Mouse (Mus musculus) megakaryocyte-erythroid progenitor cell, adult 5-6 weeks (primary cell): Measurements from ENCODE around the gene Gm2696. TPM values are rescaled to one million over a fixed set of nuclear protein-coding genes. Genes with fewer than 3 reads are reported as not detected.

Experiments used
- ATAC-seq: replicated peaks from 2 replicates; pipeline ENCODE4 v1.8.0; 2016; ENCODE audit warnings: mild to moderate bottlenecking, inconsistent platforms; ENCODE audit not compliant: severe bottlenecking, poor library complexity, low FRiP score, low TSS enrichment
- total RNA-seq, 2 experiments: library from RNA; stranded (forward) in 1 of 2; stranded (reverse) in 1 of 2; fragments of 200-1000, 215-1000 nt in 1 of 2; fragments of >200 nt in 1 of 2; fragmentation: Nextera tagmentation in 1 of 2; gene quantifications; 2 replicates each; pipeline ENCODE4 v1.2.3; 2014 to 2017

Gene Gm2696
- total RNA-seq, 2 experiments from 2014 or later: not detected

DNA sequence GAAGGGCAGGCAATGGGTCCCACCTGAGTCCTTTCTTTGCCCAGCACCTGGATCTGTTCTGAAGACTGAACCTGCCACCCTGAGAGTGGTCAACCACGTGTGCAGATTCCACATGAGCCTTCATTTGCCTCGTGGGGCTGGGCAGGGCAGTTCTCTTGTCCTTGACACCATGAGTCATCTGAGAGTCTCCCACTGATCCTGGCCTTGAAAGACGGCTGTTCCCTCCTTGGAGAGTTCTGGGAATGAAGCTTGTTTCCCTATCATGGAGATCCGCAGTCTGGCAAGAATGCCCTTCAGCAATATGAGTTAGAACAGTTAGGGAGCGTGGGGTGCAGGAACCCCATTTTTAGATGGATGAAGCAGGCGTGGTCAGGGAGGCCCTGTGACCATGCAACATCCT lies 24.5 kb downstream of the Gm2696 start:
- ATAC-seq: no peak

DNA sequence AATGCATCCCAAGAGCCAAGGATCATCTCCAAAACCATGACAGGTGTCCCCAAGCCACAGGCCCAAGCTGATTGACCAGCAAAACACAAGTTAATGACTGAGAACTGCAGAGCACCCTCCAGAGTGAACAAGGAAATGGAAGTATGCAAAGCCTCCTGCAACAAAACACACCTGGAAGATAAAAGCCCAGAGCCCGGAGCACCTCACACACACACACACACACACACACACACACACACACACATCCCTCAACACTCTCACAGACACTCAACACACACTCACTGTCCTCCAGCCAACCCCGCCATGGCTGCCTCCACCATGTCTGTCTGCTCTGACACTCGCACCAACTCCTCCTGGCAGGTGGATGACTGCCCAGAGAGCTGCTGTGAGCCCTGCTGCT lies 32.0 kb downstream of the Gm2696 start, which contains the start of gene Gm36176:
Gene Gm36176, plus strand, starts transcription at position 301 of the 400 bp plus-strand sequence.
- no peak for ATAC-seq

DNA sequence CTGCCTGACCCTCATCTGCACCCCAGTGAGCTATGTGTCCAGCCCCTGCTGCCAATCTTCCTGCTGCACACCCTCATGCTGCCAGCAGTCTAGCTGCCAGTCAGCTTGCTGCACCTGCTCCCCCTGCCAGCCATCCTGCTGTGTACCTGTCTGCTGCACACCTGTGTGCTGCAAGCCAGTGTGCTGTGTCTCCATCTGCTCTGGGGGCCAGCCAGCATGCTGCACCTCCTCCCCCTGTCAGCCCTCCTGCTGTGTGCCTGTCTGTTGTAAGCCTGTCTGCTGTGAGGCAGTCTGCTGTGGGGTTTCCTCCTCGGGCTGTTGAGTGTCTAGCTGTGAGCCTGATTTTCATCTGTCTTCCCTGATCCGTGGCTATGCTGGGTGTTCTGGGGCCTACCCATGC lies 32.5 kb downstream of the Gm2696 start:
- no peak for ATAC-seq

DNA sequence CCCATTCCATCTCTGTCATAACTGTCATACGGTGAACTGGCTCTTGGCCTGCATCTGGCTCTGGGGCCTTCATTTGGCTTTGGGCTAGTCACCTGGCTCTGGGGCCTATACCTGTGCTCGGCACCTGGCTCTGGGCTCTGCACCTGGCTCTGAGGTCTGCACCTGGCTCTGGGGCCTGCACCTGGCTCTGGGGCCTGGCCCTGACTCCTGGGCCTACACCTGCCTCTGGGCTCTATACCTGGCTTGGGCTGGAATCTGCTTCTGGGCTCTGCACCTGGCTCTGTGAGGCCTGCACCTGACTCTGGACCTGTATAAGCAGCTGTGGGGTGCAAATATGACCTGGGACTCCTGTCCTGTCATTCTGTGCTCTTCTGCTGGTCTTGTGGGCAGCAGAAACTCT lies 33.1 kb downstream of the Gm2696 start:
- ATAC-seq: no peak

DNA sequence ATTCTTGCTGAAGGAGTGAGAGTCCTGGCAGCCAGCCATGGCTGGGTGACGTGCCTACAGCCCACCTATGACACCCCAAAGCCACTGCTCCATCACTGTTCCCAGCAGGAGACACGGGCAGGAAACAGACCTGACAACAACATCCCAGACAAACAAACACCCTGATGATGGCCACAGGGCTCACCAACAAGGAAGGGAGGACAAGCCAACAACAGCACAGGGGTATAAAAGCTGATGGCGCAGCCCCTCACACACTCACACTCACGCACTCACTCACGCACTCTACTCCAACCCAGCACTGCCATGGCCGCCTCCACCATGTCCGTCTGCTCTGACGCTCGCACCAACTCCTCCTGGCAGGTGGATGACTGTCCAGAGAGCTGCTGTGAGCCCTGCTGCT lies 38.1 kb downstream of the Gm2696 start, which contains the start of gene Gm10318:
Gene Gm10318, plus strand, starts transcription at position 301 of the 400 bp plus-strand sequence.
- ATAC-seq: no peak

DNA sequence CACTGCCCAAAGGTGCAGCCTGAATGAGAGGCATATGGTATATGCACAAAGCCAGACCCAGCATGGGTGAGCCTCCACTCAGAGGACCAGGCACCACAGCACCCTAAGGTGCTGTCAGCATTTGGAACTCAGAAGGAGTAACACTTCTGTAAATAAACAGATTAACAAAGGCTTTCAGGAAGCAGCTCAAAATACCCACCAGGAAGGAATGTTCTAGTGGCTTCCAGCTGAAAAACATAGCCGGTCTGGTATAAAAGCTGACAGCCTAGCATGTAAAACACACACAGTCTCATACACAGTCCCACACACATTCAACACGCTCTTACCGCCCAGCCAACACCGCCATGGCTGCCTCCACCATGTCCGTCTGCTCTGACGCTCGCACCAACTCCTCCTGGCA lies 47.2 kb downstream of the Gm2696 start, which contains the start of gene Gm3285:
Gene Gm3285, plus strand, starts transcription at position 301 of the 400 bp plus-strand sequence.
- no peak for ATAC-seq

DNA sequence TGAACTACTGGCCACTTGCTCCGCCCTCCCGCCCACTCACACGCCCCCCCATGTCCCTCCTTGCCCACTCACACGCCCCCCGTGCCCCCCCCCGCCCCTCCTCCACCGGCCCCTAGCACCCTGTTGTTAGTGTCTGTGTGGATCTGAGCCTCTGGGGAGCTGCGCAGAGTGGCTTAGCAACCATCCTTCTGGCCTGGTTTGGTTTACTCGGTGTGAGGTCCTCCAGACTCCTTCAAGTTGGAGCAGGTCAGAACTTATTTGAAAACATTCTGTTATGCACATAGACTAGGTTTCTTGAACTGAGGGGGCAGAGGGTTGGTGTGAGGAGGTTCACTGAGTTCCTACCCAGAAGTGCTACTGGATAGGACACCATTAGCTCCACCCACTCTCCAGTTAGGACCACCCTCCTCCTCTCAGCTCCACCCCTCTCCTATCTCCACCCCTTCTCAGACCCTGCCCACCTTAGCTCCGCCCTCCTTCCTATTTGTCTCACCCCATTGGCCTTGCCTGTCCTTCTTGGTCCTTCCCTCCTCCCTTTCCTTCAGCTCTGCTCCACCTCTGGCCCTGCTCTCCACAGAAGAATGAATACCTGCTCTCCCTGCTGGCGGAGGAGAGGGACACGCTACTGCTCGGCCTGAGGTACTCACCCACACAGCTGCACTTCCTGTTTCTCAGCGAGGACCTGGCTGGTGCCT lies 49.7 kb downstream of the Gm2696 start:
- peak; percentile 99 for ATAC-seq

DNA sequence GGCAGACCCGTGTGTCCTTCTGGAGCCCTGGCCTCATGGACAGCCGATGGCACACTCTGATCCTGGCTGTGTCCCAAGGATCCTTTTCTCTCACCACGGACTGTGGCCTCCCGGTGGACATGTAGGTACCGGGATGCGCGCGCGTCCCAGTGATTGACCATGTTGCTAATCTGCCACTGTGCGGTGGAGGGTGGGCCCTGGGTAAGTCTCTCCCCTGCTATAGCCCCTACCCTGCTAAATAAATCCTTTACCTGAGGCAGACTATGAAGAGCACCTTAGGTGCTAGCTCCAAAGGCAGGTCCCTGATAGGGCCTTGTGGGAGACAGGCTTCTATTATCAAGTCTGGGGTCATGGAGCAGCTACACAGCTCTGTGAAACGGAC lies 50.3 kb downstream of the Gm2696 start:
- no peak for ATAC-seq

DNA sequence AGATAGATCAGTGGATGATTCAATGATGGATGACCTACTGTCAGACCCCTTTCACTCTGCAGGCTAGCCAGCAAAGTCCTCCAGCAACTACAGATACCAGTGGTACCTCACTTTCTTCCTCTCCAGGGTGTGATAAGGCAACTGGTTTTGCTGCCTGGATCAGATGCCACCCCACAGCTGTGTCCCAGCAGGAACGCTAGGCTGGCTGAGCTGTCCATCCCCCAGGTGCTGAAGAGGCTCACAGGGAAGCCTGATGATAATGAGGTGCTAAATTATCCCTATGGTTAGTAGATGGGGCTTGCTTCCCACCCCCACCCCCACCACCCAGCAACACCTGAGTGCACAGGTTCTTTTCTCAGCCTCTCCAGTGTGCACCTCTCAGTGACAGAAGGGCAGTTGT lies 53.1 kb downstream of the Gm2696 start:
- ATAC-seq: no peak

DNA sequence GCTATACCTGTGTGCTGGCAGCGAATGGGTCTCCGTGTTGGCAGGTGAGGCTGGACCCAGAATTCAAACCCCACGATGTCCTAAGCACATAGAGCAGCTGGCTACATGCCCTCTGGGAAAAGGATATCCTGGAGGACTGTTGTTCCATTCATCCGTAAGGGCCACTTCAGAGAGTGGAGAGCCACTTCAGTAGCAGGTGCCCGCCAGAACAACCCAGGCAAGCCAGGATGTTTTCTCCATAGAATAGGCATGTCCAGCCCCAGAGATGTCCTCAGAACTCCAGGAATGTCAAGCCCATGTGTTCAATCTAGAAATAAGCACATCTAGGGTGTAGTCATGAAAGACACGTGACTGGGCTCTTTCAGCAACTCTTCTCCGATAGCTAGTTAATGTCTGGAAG lies 55.2 kb downstream of the Gm2696 start:
- no peak for ATAC-seq

DNA sequence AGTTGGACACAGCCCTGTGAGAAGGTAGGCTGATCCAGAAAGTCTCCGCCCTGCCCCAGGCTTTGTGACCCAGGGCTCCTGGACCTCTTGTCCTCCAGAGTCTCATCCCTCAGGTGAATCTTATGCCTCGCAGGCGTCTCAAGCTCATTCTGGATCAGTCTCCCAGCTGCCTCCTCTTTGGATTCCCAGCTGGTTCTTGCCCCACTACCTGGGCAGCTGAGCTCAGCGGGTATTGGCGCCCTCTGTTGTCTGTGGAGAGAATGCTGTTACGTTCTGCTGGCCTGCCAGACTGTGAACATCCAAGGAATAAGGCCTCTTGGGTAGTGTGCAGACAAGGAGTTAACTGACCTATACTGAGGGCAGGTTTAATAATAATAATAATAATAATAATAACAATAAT lies 64.5 kb downstream of the Gm2696 start:
- no peak for ATAC-seq

DNA sequence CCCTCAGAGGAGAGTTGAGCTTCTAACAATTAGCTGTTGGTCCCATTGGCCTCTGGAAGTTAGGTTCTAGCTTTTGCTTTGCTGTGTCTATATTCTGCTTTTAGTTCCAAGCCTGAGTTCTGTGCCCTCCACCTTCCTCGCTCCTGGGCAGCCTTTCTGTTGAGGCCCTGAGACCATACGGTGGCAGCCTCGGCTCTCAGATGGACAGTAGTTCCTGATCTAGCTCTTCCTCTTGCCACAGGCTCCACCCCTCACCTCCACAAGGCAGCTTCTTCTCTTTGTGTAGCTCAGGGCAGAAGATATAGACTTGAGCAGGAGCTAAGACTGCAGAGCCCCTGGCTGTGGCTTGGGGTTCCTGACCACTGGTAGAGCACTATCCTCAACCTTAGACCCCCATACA lies 65.8 kb downstream of the Gm2696 start:
- ATAC-seq: no peak

DNA sequence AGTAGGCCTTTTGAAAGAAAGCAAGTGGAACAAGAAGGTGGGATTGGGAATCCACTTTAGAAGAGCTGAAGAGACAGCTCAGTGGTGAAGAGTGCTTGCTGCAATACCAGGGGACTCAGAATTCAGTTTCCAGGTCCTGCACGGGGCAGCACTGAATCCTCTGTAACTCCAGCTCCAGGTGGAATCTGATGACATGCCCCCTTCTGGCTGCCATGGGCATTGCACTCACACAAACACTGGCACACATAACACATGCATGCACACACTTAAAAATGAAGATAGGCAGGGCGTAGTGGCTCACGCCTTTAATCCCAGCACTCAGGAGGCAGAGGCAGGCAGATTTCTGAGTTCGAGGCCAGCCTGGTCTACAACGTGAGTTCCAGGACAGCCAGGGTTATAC lies 68.1 kb downstream of the Gm2696 start:
- no peak for ATAC-seq

Other genes with a start within 250 kb of the Gm2696 start
Only the 30 nearest of the 33 such genes appear.
- gene Sumo3, start 208.6 kb upstream of the Gm2696 start, total RNA-seq (2014; fragmentation: Nextera tagmentation): 71.3 and 81.0 TPM in 2 replicates
- gene Sumo3, start 208.6 kb upstream of the Gm2696 start, total RNA-seq (2017): 150 and 265 TPM in 2 replicates
- gene Gm49325, start 208.5 kb upstream of the Gm2696 start, total RNA-seq (2014; fragmentation: Nextera tagmentation): not detected in 2 replicates
- not detected in 2 replicates for gene Gm49325, start 208.5 kb upstream of the Gm2696 start, total RNA-seq (2017)
- gene Ube2g2, start 192.4 kb upstream of the Gm2696 start, total RNA-seq (2014; fragmentation: Nextera tagmentation): 39.4 and 43.2 TPM in 2 replicates
- 48.1 and 50.7 TPM in 2 replicates for gene Ube2g2, start 192.4 kb upstream of the Gm2696 start, total RNA-seq (2017)
- 0.22 TPM in 1 of 2 replicates, not detected in the other for gene Tspear, start 128.1 kb upstream of the Gm2696 start, total RNA-seq (2014; fragmentation: Nextera tagmentation)
- not detected in 2 replicates for gene Tspear, start 128.1 kb upstream of the Gm2696 start, total RNA-seq (2017)
- gene Gm19402, start 123.9 kb upstream of the Gm2696 start, total RNA-seq (2014; fragmentation: Nextera tagmentation): not detected in 2 replicates
- gene Gm19402, start 123.9 kb upstream of the Gm2696 start, total RNA-seq (2017): not detected in 2 replicates
- gene Gm9508, start 117.4 kb upstream of the Gm2696 start, total RNA-seq (2014; fragmentation: Nextera tagmentation): not detected in 2 replicates
- gene Gm9508, start 117.4 kb upstream of the Gm2696 start, total RNA-seq (2017): not detected in 2 replicates
- gene Gm10272, start 108.1 kb upstream of the Gm2696 start, total RNA-seq (2014; fragmentation: Nextera tagmentation): not detected in 2 replicates
- not detected in 2 replicates for gene Gm10272, start 108.1 kb upstream of the Gm2696 start, total RNA-seq (2017)
- gene Gm10024, start 103.2 kb upstream of the Gm2696 start, total RNA-seq (2014; fragmentation: Nextera tagmentation): not detected in 2 replicates
- gene Gm10024, start 103.2 kb upstream of the Gm2696 start, total RNA-seq (2017): not detected in 2 replicates
- not detected in 2 replicates for gene Gm10142, start 98.9 kb upstream of the Gm2696 start, total RNA-seq (2014; fragmentation: Nextera tagmentation)
- not detected in 2 replicates for gene Gm10142, start 98.9 kb upstream of the Gm2696 start, total RNA-seq (2017)
- not detected in 2 replicates for gene Krtap12-1, start 94.1 kb upstream of the Gm2696 start, total RNA-seq (2014; fragmentation: Nextera tagmentation)
- not detected in 2 replicates for gene Krtap12-1, start 94.1 kb upstream of the Gm2696 start, total RNA-seq (2017)
- gene Gm10100, start 88.2 kb upstream of the Gm2696 start, total RNA-seq (2014; fragmentation: Nextera tagmentation): not detected in 2 replicates
- not detected in 2 replicates for gene Gm10100, start 88.2 kb upstream of the Gm2696 start, total RNA-seq (2017)
- gene Gm18596, start 72.0 kb upstream of the Gm2696 start, total RNA-seq (2014; fragmentation: Nextera tagmentation): not detected in 2 replicates
- gene Gm18596, start 72.0 kb upstream of the Gm2696 start, total RNA-seq (2017): not detected in 2 replicates
- gene Gm9736, start 63.3 kb upstream of the Gm2696 start, total RNA-seq (2014; fragmentation: Nextera tagmentation): not detected in 2 replicates
- gene Gm9736, start 63.3 kb upstream of the Gm2696 start, total RNA-seq (2017): not detected in 2 replicates
- gene Gm3233, start 55.0 kb upstream of the Gm2696 start, total RNA-seq (2014; fragmentation: Nextera tagmentation): not detected in 2 replicates
- gene Gm3233, start 55.0 kb upstream of the Gm2696 start, total RNA-seq (2017): not detected in 2 replicates
- gene Gm3238, start 43.4 kb upstream of the Gm2696 start, total RNA-seq (2014; fragmentation: Nextera tagmentation): not detected in 2 replicates
- gene Gm3238, start 43.4 kb upstream of the Gm2696 start, total RNA-seq (2017): not detected in 2 replicates
- not detected in 2 replicates for gene Gm7138, start 37.7 kb upstream of the Gm2696 start, total RNA-seq (2014; fragmentation: Nextera tagmentation)
- gene Gm7138, start 37.7 kb upstream of the Gm2696 start, total RNA-seq (2017): not detected in 2 replicates
- gene Gm3250, start 32.1 kb upstream of the Gm2696 start, total RNA-seq (2014; fragmentation: Nextera tagmentation): not detected in 2 replicates
- gene Gm3250, start 32.1 kb upstream of the Gm2696 start, total RNA-seq (2017): not detected in 2 replicates
- not detected in 2 replicates for gene Gm7137, start 26.5 kb upstream of the Gm2696 start, total RNA-seq (2014; fragmentation: Nextera tagmentation)
- not detected in 2 replicates for gene Gm7137, start 26.5 kb upstream of the Gm2696 start, total RNA-seq (2017)
- not detected in 2 replicates for gene Gm9639, start 19.6 kb upstream of the Gm2696 start, total RNA-seq (2014; fragmentation: Nextera tagmentation)
- gene Gm9639, start 19.6 kb upstream of the Gm2696 start, total RNA-seq (2017): not detected in 2 replicates
- not detected in 2 replicates for gene Gm19668, start 15.5 kb upstream of the Gm2696 start, total RNA-seq (2014; fragmentation: Nextera tagmentation)
- not detected in 2 replicates for gene Gm19668, start 15.5 kb upstream of the Gm2696 start, total RNA-seq (2017)
- gene Gm9507, start 2.8 kb upstream of the Gm2696 start, total RNA-seq (2014; fragmentation: Nextera tagmentation): not detected in 2 replicates
- gene Gm9507, start 2.8 kb upstream of the Gm2696 start, total RNA-seq (2017): not detected in 2 replicates
- not detected in 2 replicates for gene Krtap10-4, start 12.4 kb downstream of the Gm2696 start, total RNA-seq (2014; fragmentation: Nextera tagmentation)
- not detected in 2 replicates for gene Krtap10-4, start 12.4 kb downstream of the Gm2696 start, total RNA-seq (2017)
- not detected in 2 replicates for gene Krtap10-10, start 21.3 kb downstream of the Gm2696 start, total RNA-seq (2014; fragmentation: Nextera tagmentation)
- gene Krtap10-10, start 21.3 kb downstream of the Gm2696 start, total RNA-seq (2017): not detected in 2 replicates
- gene Gm36176, start 32.1 kb downstream of the Gm2696 start, total RNA-seq (2014; fragmentation: Nextera tagmentation): not detected in 2 replicates
- gene Gm36176, start 32.1 kb downstream of the Gm2696 start, total RNA-seq (2017): not detected in 2 replicates
- gene Gm10318, start 38.2 kb downstream of the Gm2696 start, total RNA-seq (2014; fragmentation: Nextera tagmentation): not detected in 2 replicates
- gene Gm10318, start 38.2 kb downstream of the Gm2696 start, total RNA-seq (2017): not detected in 2 replicates
- not detected in 2 replicates for gene Gm3285, start 47.3 kb downstream of the Gm2696 start, total RNA-seq (2014; fragmentation: Nextera tagmentation)
- gene Gm3285, start 47.3 kb downstream of the Gm2696 start, total RNA-seq (2017): not detected in 2 replicates
- gene Lrrc3, start 87.9 kb downstream of the Gm2696 start, total RNA-seq (2014; fragmentation: Nextera tagmentation): not detected in 2 replicates
- gene Lrrc3, start 87.9 kb downstream of the Gm2696 start, total RNA-seq (2017): not detected in 2 replicates
- 0.15 TPM in 1 of 2 replicates, not detected in the other for gene Trpm2, start 155.9 kb downstream of the Gm2696 start, total RNA-seq (2014; fragmentation: Nextera tagmentation)
- gene Trpm2, start 155.9 kb downstream of the Gm2696 start, total RNA-seq (2017): 0.23 TPM in 1 of 2 replicates, not detected in the other
- 6.0 and 18.0 TPM in 2 replicates for gene 1810043G02Rik, start 163.8 kb downstream of the Gm2696 start, total RNA-seq (2014; fragmentation: Nextera tagmentation)
- 5.2 and 10.6 TPM in 2 replicates for gene 1810043G02Rik, start 163.8 kb downstream of the Gm2696 start, total RNA-seq (2017)
- gene Pfkl, start 195.4 kb downstream of the Gm2696 start, total RNA-seq (2014; fragmentation: Nextera tagmentation): 40.4 and 44.0 TPM in 2 replicates
- gene Pfkl, start 195.4 kb downstream of the Gm2696 start, total RNA-seq (2017): 26.4 and 51.9 TPM in 2 replicates